In the genomic region with DNA sequence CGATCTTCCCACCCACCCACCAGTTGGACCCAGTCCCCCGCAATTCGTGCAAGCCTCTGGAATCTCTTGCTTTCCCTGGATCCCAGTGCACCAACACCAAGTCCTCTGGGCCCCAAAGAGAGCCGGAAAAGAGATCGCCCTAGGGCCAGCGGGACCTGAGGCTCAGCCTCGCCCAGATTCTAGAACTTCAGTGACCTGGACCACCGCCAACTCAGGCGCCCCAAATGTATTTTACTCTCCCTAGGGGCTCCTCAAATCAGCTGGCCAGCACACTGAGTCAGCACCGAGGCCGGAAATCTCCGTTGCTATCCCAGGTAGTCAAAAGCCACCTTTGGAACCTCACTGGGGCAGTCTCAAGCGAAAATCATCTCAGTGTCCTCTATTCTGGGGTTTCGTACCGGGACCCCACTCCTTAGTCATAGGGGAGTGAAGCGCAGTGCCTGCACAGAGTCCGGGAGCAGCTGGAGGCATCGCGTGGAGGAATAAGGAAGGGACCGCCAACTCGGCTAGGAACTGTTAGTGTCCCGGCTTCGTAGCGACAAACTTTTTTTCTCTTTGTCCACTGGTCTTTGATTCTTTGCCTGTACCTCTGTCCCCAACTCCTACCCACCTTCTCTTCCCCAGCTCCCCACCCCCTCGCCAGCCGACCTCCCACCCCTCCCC, we compare ENCODE assay signal across 9 mouse cellular contexts. TPM values are rescaled to one million over a fixed set of nuclear protein-coding genes. Genes with fewer than 3 reads are reported as not detected.
DNase-seq lines count a peak whose midpoint lies in the region; ATAC-seq and TF ChIP-seq lines count a peak whose summit lies in the region.
"Had no signal": no experiment of that assay in that cellular context is flagged by ENCODE, and none has a peak within 500 bp of the region (broad histone marks: within the 10 kb centered on the region; RNA-seq: fewer than 3 reads in every experiment).

No protein-coding gene starts in this region.

- ATAC-seq in forebrain, postnatal 0 days: no peak
- ATAC-seq in hindbrain, embryonic 13.5 days (ENCODE audit: low FRiP score): no peak

- under 1% methylated on average over 26 of the region's 26 CpGs for WGBS in forebrain, embryonic 10.5 days
- under 1% methylated on average over 26 of the region's 26 CpGs for WGBS in forebrain, postnatal 0 days
- WGBS in hindbrain, embryonic 13.5 days: under 1% methylated on average over 26 of the region's 26 CpGs

- TF ChIP-seq CTCF in forebrain, postnatal 0 days (IDR thresholded peaks at IDR 0.05; ENCODE audit: low read depth): no peak
- TF ChIP-seq CTCF in C2C12 (IDR thresholded peaks at IDR 0.05; ENCODE audit: control insufficient read depth, insufficient read depth, insufficient read length): no peak

- peaks cover 100% of the 10 kb centered on the region for H3K27me3 ChIP-seq in forebrain, embryonic 10.5 days (ENCODE audit: poor library complexity, severe bottlenecking)
- peaks cover 95% of the 10 kb centered on the region for H3K27me3 ChIP-seq in forebrain, postnatal 0 days (ENCODE audit: insufficient read depth, low read length)
- peaks cover 13% of the 10 kb centered on the region for H3K27me3 ChIP-seq in C2C12 (ENCODE audit: control insufficient read depth, insufficient read depth, insufficient read length)
- H3K27me3 ChIP-seq in hindbrain, embryonic 13.5 days: peaks cover 100% of the 10 kb centered on the region

- peaks cover 48% of the 10 kb centered on the region for H3K4me1 ChIP-seq in forebrain, embryonic 10.5 days
- H3K4me1 ChIP-seq in forebrain, postnatal 0 days (ENCODE audit: insufficient read depth): no peaks in the 10 kb centered on the region
- H3K4me1 ChIP-seq in hindbrain, embryonic 13.5 days (replicated peaks): peaks cover 7% of the 10 kb centered on the region

- peaks cover 2% of the 10 kb centered on the region for H3K79me3 ChIP-seq in C2C12 (ENCODE audit: low read depth)

- H3K79me2 ChIP-seq in C2C12 (ENCODE audit: control insufficient read depth, insufficient read depth): peaks cover 9% of the 10 kb centered on the region

- no peak for DNase-seq in forebrain, embryonic 10.5 days (ENCODE audit: extremely low spot score, low spot score)
- no peak for DNase-seq in forebrain, postnatal 0 days
- peak; percentile 21 for DNase-seq in lung, postnatal 10 days
- DNase-seq in layer of hippocampus, postnatal 10 days (ENCODE audit: low spot score in 2 of 2): no peak
- DNase-seq in thymus, postnatal 0 days (ENCODE audit: low spot score): no peak
- DNase-seq in spleen, adult 12 weeks (ENCODE audit: low spot score): no peak

- no peaks in the 10 kb centered on the region for H3K9me3 ChIP-seq in forebrain, embryonic 10.5 days
- H3K9me3 ChIP-seq in forebrain, postnatal 0 days (ENCODE audit: low read length): no peaks in the 10 kb centered on the region
- H3K9me3 ChIP-seq in hindbrain, embryonic 13.5 days: no peaks in the 10 kb centered on the region

- peak overlapping the region; percentile 68 for H3ac ChIP-seq in C2C12 (ENCODE audit: control insufficient read depth, insufficient read length, low read depth)

- H3K27ac ChIP-seq in forebrain, embryonic 10.5 days: no peak overlapping the region
- no peak overlapping the region for H3K27ac ChIP-seq in forebrain, postnatal 0 days (ENCODE audit: low read depth, low read length)
- H3K27ac ChIP-seq in hindbrain, embryonic 13.5 days: peak overlapping the region; percentile 40; the same call in 1 of the 2 replicates
- H3K27ac ChIP-seq: macrophage had no signal

- no peak overlapping the region for H3K9ac ChIP-seq in forebrain, postnatal 0 days
- no peak overlapping the region for H3K9ac ChIP-seq in hindbrain, embryonic 13.5 days

- no peak overlapping the region for H3K4me2 ChIP-seq in forebrain, postnatal 0 days (ENCODE audit: low read depth)
- H3K4me2 ChIP-seq in hindbrain, embryonic 13.5 days: peak overlapping the region; percentile 29; the same call in 1 of the 2 replicates

- H3K4me3 ChIP-seq in forebrain, embryonic 10.5 days: peak overlapping the region; percentile 40; the same call in 1 of the 2 replicates
- H3K4me3 ChIP-seq in forebrain, postnatal 0 days (ENCODE audit: low read depth, low read length): no peak overlapping the region
- peak overlapping the region; percentile 51 for H3K4me3 ChIP-seq in C2C12 (ENCODE audit: insufficient read depth, poor library complexity, severe bottlenecking)
- peak overlapping the region; percentile 27 for H3K4me3 ChIP-seq in hindbrain, embryonic 13.5 days

- no peaks in the 10 kb centered on the region for H3K36me3 ChIP-seq in forebrain, embryonic 10.5 days (replicated peaks)
- H3K36me3 ChIP-seq in forebrain, postnatal 0 days (ENCODE audit: insufficient read depth): no peaks in the 10 kb centered on the region
- H3K36me3 ChIP-seq in C2C12 (ENCODE audit: control insufficient read depth, insufficient read depth): peaks cover 13% of the 10 kb centered on the region
- no peaks in the 10 kb centered on the region for H3K36me3 ChIP-seq in hindbrain, embryonic 13.5 days

TF ChIP-seq in C2C12, 6 proteins besides CTCF, POLR2A, EP300 and RAD21:
- TF ChIP-seq MYOG (IDR thresholded peaks at IDR 0.05; ENCODE audit: control insufficient read depth, extremely low read depth, insufficient read length) (no peak), MAX (IDR thresholded peaks at IDR 0.05) (no peak)
TF ChIP-seq in C2C12: peak in this region for 0.

RNA-seq across cellular contexts. Expression of a gene that starts 1.8 kb away (rescaled TPM):
- polyA plus RNA-seq in forebrain, embryonic 10.5 days (2016; fragmentation: Nextera tagmentation; extraction: Ambion mirVana): 0.17 and 0.67 TPM in 2 replicates
- total RNA-seq in forebrain, postnatal 0 days (2014; rRNA removed): 0.48 and 0.85 TPM in 2 replicates
- polyA plus RNA-seq in forebrain, postnatal 0 days (2015; fragmentation: Nextera tagmentation; extraction: Ambion mirVana): 0.26 and 0.30 TPM in 2 replicates
- polyA plus RNA-seq in C2C12 (2012; fragmentation: generic; extraction: Trizol): 3.6 TPM
- 1.7 and 2.1 TPM in 2 replicates for polyA plus RNA-seq in hindbrain, embryonic 13.5 days (2015; fragmentation: Nextera tagmentation; extraction: Ambion mirVana)
- total RNA-seq in layer of hippocampus, postnatal 10 days (2021): not detected
- polyA plus RNA-seq in thymus, postnatal 0 days (2015; fragmentation: Nextera tagmentation; extraction: Ambion mirVana): 0.13 and 0.14 TPM in 2 replicates
- polyA plus RNA-seq: macrophage had no signal
